Mouse (Mus musculus) ES-Bruce4 (cell line): Measurements from ENCODE around the gene Aasdh. TPM values are rescaled to one million over a fixed set of nuclear protein-coding genes. Genes with fewer than 3 reads are reported as not detected.

ENCODE experiments used
- H3K27ac ChIP-seq: 2 replicates; pipeline ENCODE4 v1.5.1; 2012; ENCODE audit warnings: low read length, inconsistent platforms; ENCODE audit not compliant: insufficient read depth
- H3K27me3 ChIP-seq: 2 replicates; pipeline ENCODE4 v1.6.1; 2012; ENCODE audit warnings: mild to moderate bottlenecking, low read length, inconsistent platforms; ENCODE audit not compliant: control insufficient read depth, poor library complexity, insufficient read depth, severe bottlenecking
- H3K36me3 ChIP-seq: 2 replicates; pipeline ENCODE4 v1.6.1; 2012; ENCODE audit warnings: inconsistent platforms, mild to moderate bottlenecking, low read length, moderate library complexity; ENCODE audit not compliant: control insufficient read depth, poor library complexity, insufficient read depth, severe bottlenecking
- H3K4me1 ChIP-seq: one replicate; pipeline ENCODE4 v1.8.1; 2011; ENCODE audit warnings: low read length; ENCODE audit not compliant: control insufficient read depth, insufficient read depth
- H3K4me3 ChIP-seq: 2 replicates; pipeline ENCODE4 v1.5.1; 2011; ENCODE audit warnings: low read depth, mild to moderate bottlenecking, low read length
- H3K9ac ChIP-seq: 2 replicates; pipeline ENCODE4 v1.6.1; 2012; ENCODE audit warnings: low read depth, mild to moderate bottlenecking, inconsistent platforms; ENCODE audit not compliant: poor library complexity, severe bottlenecking
- H3K9me3 ChIP-seq: replicated peaks from 2 replicates; pipeline ENCODE4 v1.6.1; 2012; ENCODE audit warnings: mild to moderate bottlenecking, low read length, inconsistent platforms; ENCODE audit not compliant: control insufficient read depth, poor library complexity, insufficient read depth, severe bottlenecking
- CTCF ChIP-seq: IDR thresholded peaks from one replicate; pipeline ENCODE4 v1.8.1; 2011; ENCODE audit warnings: low read depth, low read length
- EP300 ChIP-seq: IDR thresholded peaks from 2 replicates; pipeline ENCODE4 v1.6.1; 2011; ENCODE audit warnings: low read depth, low read length; ENCODE audit not compliant: insufficient read depth
- POLR2A ChIP-seq: IDR thresholded peaks from one replicate; pipeline ENCODE4 v1.8.1; 2011; ENCODE audit warnings: low read length; ENCODE audit not compliant: insufficient read depth
- polyA plus RNA-seq: library from polyadenylated mRNA; stranded (reverse); fragments of >200 nt; gene quantifications from 2 replicates; pipeline ENCODE4 v1.2.4, GENCODE M21; 2011; ENCODE audit warnings: low read depth; ENCODE audit not compliant: missing spikeins, insufficient read depth, insufficient read length

The Aasdh gene
- polyA plus RNA-seq, 1 experiment = 74.1 TPM

GRCm38 (mm10) chr5:76868693-76869286 is 36.5 kb downstream of the Aasdh start:
- TF ChIP-seq POLR2A (no peak), EP300 (no peak), CTCF (no peak)
- Histone ChIP-seq H3K9ac (peak overlapping the region; percentile 12; the same call in 1 of the 2 replicates), H3K4me1 (no peaks in the 10 kb centered on the region), H3K9me3 (no peaks in the 10 kb centered on the region), H3K36me3 (no peaks in the 10 kb centered on the region), H3K27me3 (no peaks in the 10 kb centered on the region), H3K4me3 (peak overlapping the region; percentile 62), H3K27ac (no peak overlapping the region)

GRCm38 (mm10) chr5:76866819-76867218 is 38.5 kb downstream of the Aasdh start:
- H3K4me1 ChIP-seq = no peaks in the 10 kb centered on the region
- no peak overlapping the region for H3K9ac ChIP-seq
- no peaks in the 10 kb centered on the region for H3K9me3 ChIP-seq
- no peaks in the 10 kb centered on the region for H3K27me3 ChIP-seq
- no peaks in the 10 kb centered on the region for H3K36me3 ChIP-seq
- H3K4me3 ChIP-seq = no peak overlapping the region
- TF ChIP-seq EP300 (no peak), CTCF (no peak), POLR2A (no peak)
- H3K27ac ChIP-seq = no peak overlapping the region

GRCm38 (mm10) chr5:76858444-76858843 is 46.9 kb downstream of the Aasdh start:
- H3K4me3 ChIP-seq = peak overlapping the region; percentile 45
- H3K27me3 ChIP-seq = peaks cover 18% of the 10 kb centered on the region

GRCm38 (mm10) chr5:76857103-76858015 is 48.0 kb downstream of the Aasdh start:
- Histone ChIP-seq H3K9me3 (peaks cover 5% of the 10 kb centered on the region; the same call in 1 of the 2 replicates), H3K4me3 (peak overlapping the region; percentile 45), H3K9ac (peak overlapping the region; percentile 16; the same call in 1 of the 2 replicates), H3K27me3 (peaks cover 18% of the 10 kb centered on the region), H3K4me1 (peaks cover 2% of the 10 kb centered on the region), H3K27ac (no peak overlapping the region), H3K36me3 (no peaks in the 10 kb centered on the region)
- TF ChIP-seq POLR2A (no peak), EP300 (no peak), CTCF (no peak)

More at GRCm38 (mm10) chr5:76858444-76858843, 46.9 kb downstream of the Aasdh start:
- TF ChIP-seq POLR2A (no peak), EP300 (no peak), CTCF (no peak)
- peaks cover 2% of the 10 kb centered on the region for H3K4me1 ChIP-seq
- no peak overlapping the region for H3K9ac ChIP-seq
- H3K9me3 ChIP-seq = peaks cover 5% of the 10 kb centered on the region; the same call in 1 of the 2 replicates
- H3K36me3 ChIP-seq = no peaks in the 10 kb centered on the region
- H3K27ac ChIP-seq = no peak overlapping the region

GRCm38 (mm10) chr5:76855829-76856600 is 49.3 kb downstream of the Aasdh start:
- Histone ChIP-seq H3K9ac (no peak overlapping the region), H3K27me3 (peaks cover 18% of the 10 kb centered on the region)
- TF ChIP-seq CTCF (no peak), POLR2A (no peak), EP300 (no peak)

GRCm38 (mm10) chr5:76853549-76853948 is 51.8 kb downstream of the Aasdh start:
- peaks cover 18% of the 10 kb centered on the region for H3K27me3 ChIP-seq
- H3K4me3 ChIP-seq = no peak overlapping the region
- peak; percentile 94 for TF ChIP-seq CTCF
- no peak for TF ChIP-seq POLR2A
- H3K9ac ChIP-seq = no peak overlapping the region
- H3K36me3 ChIP-seq = no peaks in the 10 kb centered on the region
- H3K4me1 ChIP-seq = peaks cover 2% of the 10 kb centered on the region
- no peaks in the 10 kb centered on the region for H3K9me3 ChIP-seq
- no peak overlapping the region for H3K27ac ChIP-seq

More at GRCm38 (mm10) chr5:76855829-76856600, 49.3 kb downstream of the Aasdh start:
- no peaks in the 10 kb centered on the region for H3K36me3 ChIP-seq
- peaks cover 2% of the 10 kb centered on the region for H3K4me1 ChIP-seq
- no peak overlapping the region for H3K27ac ChIP-seq
- H3K4me3 ChIP-seq = peak overlapping the region; percentile 45
- peaks cover 5% of the 10 kb centered on the region; the same call in 1 of the 2 replicates for H3K9me3 ChIP-seq
